Mouse (Mus musculus) MEL (cell line): Measurements from ENCODE around the gene Bcas3. TPM values are rescaled to one million over a fixed set of nuclear protein-coding genes. Genes with fewer than 3 reads are reported as not detected.

Experiments
- DNase-seq: peaks from one replicate; pipeline ENCODE4 v3.0.0; 2011; ENCODE audit warnings: low read depth, low spot score
- H3K27ac ChIP-seq: 2 replicates; pipeline ENCODE4 v1.5.1; 2012; ENCODE audit warnings: low read depth, mild to moderate bottlenecking, control low read depth, low read length, moderate library complexity; ENCODE audit not compliant: control insufficient read depth
- H3K27me3 ChIP-seq, 2 experiments: fragments of 150-350 bp in 1 of 2; sonication (generic) in 1 of 2; 2 replicates each; pipeline ENCODE4 v1.6.1; 2012; ENCODE audit warnings: low read length in 2 of 2, mild to moderate bottlenecking in 2 of 2, improper control_type of control experiment in 1 of 2, moderate library complexity in 1 of 2; ENCODE audit not compliant: insufficient read depth in 2 of 2, control insufficient read depth in 1 of 2
- H3K36me3 ChIP-seq, 2 experiments: 2 replicates each; pipeline ENCODE4 v1.6.1; 2012 to 2014; ENCODE audit warnings: low read length in 2 of 2, improper control_type of control experiment in 1 of 2, inconsistent platforms in 1 of 2, mild to moderate bottlenecking in 1 of 2; ENCODE audit not compliant: insufficient read depth in 2 of 2, control insufficient read depth in 1 of 2
- H3K4me1 ChIP-seq, 2 experiments: fragments of 150-350 bp in 1 of 2; sonication (generic) in 1 of 2; 2 replicates each; pipeline ENCODE4 v1.6.1; 2012; ENCODE audit warnings: low read length in 2 of 2, improper control_type of control experiment in 1 of 2, mild to moderate bottlenecking in 1 of 2; ENCODE audit not compliant: insufficient read depth in 2 of 2, control insufficient read depth in 1 of 2
- H3K4me3 ChIP-seq, 2 experiments: fragments of 150-350 bp in 1 of 2; sonication (generic) in 1 of 2; 2 replicates each; pipeline ENCODE4 v1.5.1; 2012; ENCODE audit warnings: low read depth in 2 of 2, low read length in 2 of 2, mild to moderate bottlenecking in 2 of 2, moderate library complexity in 2 of 2, control low read depth in 1 of 2, improper control_type of control experiment in 1 of 2; ENCODE audit not compliant: control insufficient read depth in 1 of 2, insufficient read depth in 1 of 2
- H3K79me2 ChIP-seq: 2 replicates; pipeline ENCODE4 v1.6.1; 2012; ENCODE audit warnings: mild to moderate bottlenecking, low read length, moderate library complexity; ENCODE audit not compliant: control insufficient read depth, poor library complexity, insufficient read depth
- H3K9ac ChIP-seq: 2 replicates; pipeline ENCODE4 v1.6.1; 2012; ENCODE audit warnings: low read depth, mild to moderate bottlenecking, control low read depth, low read length, moderate library complexity; ENCODE audit not compliant: control insufficient read depth, poor library complexity, severe bottlenecking
- H3K9me3 ChIP-seq: fragments of 150-350 bp; sonication (generic); replicated peaks from 2 replicates; pipeline ENCODE4 v1.6.1; 2012; ENCODE audit warnings: mild to moderate bottlenecking, low read length, improper control_type of control experiment, moderate library complexity; ENCODE audit not compliant: insufficient read depth
- BHLHE40 ChIP-seq: IDR thresholded peaks from 2 replicates; pipeline ENCODE4 v1.6.1; 2012; ENCODE audit warnings: low read depth, mild to moderate bottlenecking, inconsistent platforms, low read length, improper control_type of control experiment, borderline replicate concordance
- CHD1 ChIP-seq: IDR thresholded peaks from 2 replicates; pipeline ENCODE4 v1.6.1; 2012; ENCODE audit warnings: low read depth, mild to moderate bottlenecking, inconsistent platforms, low read length, improper control_type of control experiment
- CTCF ChIP-seq, 3 experiments: IDR thresholded peaks in 2 of 3; conservative IDR thresholded peaks in 1 of 3; 2 replicates each; pipeline ENCODE4 v1.5.1; 2011 to 2012; ENCODE audit warnings: low read length in 3 of 3, low read depth in 2 of 3, mild to moderate bottlenecking in 2 of 3, improper control_type of control experiment in 1 of 3, inconsistent platforms in 1 of 3, mixed read lengths in 1 of 3, moderate library complexity in 1 of 3; ENCODE audit not compliant: control insufficient read depth in 1 of 3, insufficient read depth in 1 of 3, poor library complexity in 1 of 3, severe bottlenecking in 1 of 3
- E2F4 ChIP-seq: IDR thresholded peaks from 2 replicates; pipeline ENCODE4 v1.6.1; 2011; ENCODE audit warnings: low read depth, low read length, improper control_type of control experiment, borderline replicate concordance
- ELF1 ChIP-seq: IDR thresholded peaks from 2 replicates; pipeline ENCODE4 v1.6.1; 2014; ENCODE audit warnings: low read depth, mild to moderate bottlenecking, inconsistent platforms, low read length, improper control_type of control experiment, moderate library complexity
- ETS1 ChIP-seq: IDR thresholded peaks from 2 replicates; pipeline ENCODE4 v1.6.1; 2012; ENCODE audit warnings: low read depth, mild to moderate bottlenecking, inconsistent platforms, low read length, improper control_type of control experiment, moderate library complexity
- GATA1 ChIP-seq: IDR thresholded peaks from 2 replicates; pipeline ENCODE4 v1.6.1; 2011; ENCODE audit warnings: low read depth, low read length, improper control_type of control experiment
- HCFC1 ChIP-seq: IDR thresholded peaks from 2 replicates; pipeline ENCODE4 v1.6.1; 2012; ENCODE audit warnings: low read depth, mild to moderate bottlenecking, inconsistent platforms, low read length, improper control_type of control experiment, moderate library complexity
- JUND ChIP-seq: IDR thresholded peaks from 2 replicates; pipeline ENCODE4 v1.6.1; 2011; ENCODE audit warnings: low read depth, mild to moderate bottlenecking, improper control_type of control experiment, low read length
- KAT2A ChIP-seq: conservative IDR thresholded peaks from 2 replicates; pipeline ENCODE4 v1.6.1; 2012; ENCODE audit warnings: low read depth, low read length, improper control_type of control experiment, inconsistent platforms
- MAFK ChIP-seq: IDR thresholded peaks from 2 replicates; pipeline ENCODE4 v1.6.1; 2011; ENCODE audit warnings: low read depth, mild to moderate bottlenecking, low read length, improper control_type of control experiment, borderline replicate concordance
- MAX ChIP-seq: IDR thresholded peaks from 2 replicates; pipeline ENCODE4 v1.6.1; 2011; ENCODE audit warnings: low read length, improper control_type of control experiment
- MAZ ChIP-seq: IDR thresholded peaks from 2 replicates; pipeline ENCODE4 v1.6.1; 2012; ENCODE audit warnings: low read depth, mild to moderate bottlenecking, inconsistent platforms, low read length, improper control_type of control experiment
- MYB ChIP-seq: IDR thresholded peaks from 2 replicates; pipeline ENCODE4 v1.6.1; 2011; ENCODE audit warnings: mild to moderate bottlenecking, low read depth, low read length, improper control_type of control experiment
- MYC ChIP-seq: IDR thresholded peaks from 2 replicates; pipeline ENCODE4 v1.6.1; 2011; ENCODE audit warnings: low read depth, mild to moderate bottlenecking, low read length, improper control_type of control experiment, moderate library complexity
- NELFE ChIP-seq: IDR thresholded peaks from 2 replicates; pipeline ENCODE4 v1.6.1; 2011; ENCODE audit warnings: low read depth, low read length, improper control_type of control experiment
- POLR2A ChIP-seq, 2 experiments: IDR thresholded peaks; 2 replicates each; pipeline ENCODE4 v1.6.1; 2011 to 2012; ENCODE audit warnings: low read length in 2 of 2, mild to moderate bottlenecking in 2 of 2, control low read depth in 1 of 2, improper control_type of control experiment in 1 of 2, low read depth in 1 of 2, moderate library complexity in 1 of 2; ENCODE audit not compliant: control insufficient read depth in 1 of 2, insufficient read depth in 1 of 2, poor library complexity in 1 of 2
- POLR2AphosphoS2 ChIP-seq: IDR thresholded peaks from 2 replicates; pipeline ENCODE4 v1.6.1; 2011; ENCODE audit warnings: low read length, improper control_type of control experiment
- RCOR1 ChIP-seq: IDR thresholded peaks from 2 replicates; pipeline ENCODE4 v1.6.1; 2012; ENCODE audit warnings: low read depth, mild to moderate bottlenecking, inconsistent platforms, low read length, improper control_type of control experiment
- SIN3A ChIP-seq: IDR thresholded peaks from 2 replicates; pipeline ENCODE4 v1.6.1; 2012; ENCODE audit warnings: low read length, improper control_type of control experiment, inconsistent platforms
- TAL1 ChIP-seq: IDR thresholded peaks from 2 replicates; pipeline ENCODE4 v1.6.1; 2012; ENCODE audit warnings: mild to moderate bottlenecking, inconsistent platforms, low read length, moderate library complexity, mixed read lengths
- TBP ChIP-seq: IDR thresholded peaks from 2 replicates; pipeline ENCODE4 v1.8.0; 2011; ENCODE audit warnings: low read depth, low read length, improper control_type of control experiment
- TCF12 ChIP-seq: IDR thresholded peaks from 2 replicates; pipeline ENCODE4 v1.6.1; 2014; ENCODE audit warnings: low read depth, mild to moderate bottlenecking, inconsistent platforms, low read length, improper control_type of control experiment, moderate library complexity
- UBTF ChIP-seq: IDR thresholded peaks from 2 replicates; pipeline ENCODE4 v1.6.1; 2012; ENCODE audit warnings: low read depth, mild to moderate bottlenecking, inconsistent platforms, low read length, improper control_type of control experiment, moderate library complexity, borderline replicate concordance; ENCODE audit not compliant: insufficient read depth
- USF1 ChIP-seq: IDR thresholded peaks from 2 replicates; pipeline ENCODE4 v1.6.1; 2014; ENCODE audit warnings: low read depth, mild to moderate bottlenecking, inconsistent platforms, low read length, improper control_type of control experiment, moderate library complexity
- USF2 ChIP-seq, 2 experiments: IDR thresholded peaks; 2 replicates each; pipeline ENCODE4 v1.6.1; 2011 to 2012; ENCODE audit warnings: improper control_type of control experiment in 2 of 2, low read length in 2 of 2, borderline replicate concordance in 1 of 2, inconsistent platforms in 1 of 2, low read depth in 1 of 2, mild to moderate bottlenecking in 1 of 2; ENCODE audit not compliant: insufficient read depth in 1 of 2
- ZC3H11A ChIP-seq: IDR thresholded peaks from 2 replicates; pipeline ENCODE4 v1.6.1; 2012; ENCODE audit warnings: low read depth, mild to moderate bottlenecking, inconsistent platforms, low read length, improper control_type of control experiment
- ZKSCAN1 ChIP-seq: IDR thresholded peaks from 2 replicates; pipeline ENCODE4 v1.6.1; 2012; ENCODE audit warnings: low read depth, mild to moderate bottlenecking, inconsistent platforms, low read length, improper control_type of control experiment, moderate library complexity
- ZMIZ1 ChIP-seq: IDR thresholded peaks from 2 replicates; pipeline ENCODE4 v1.6.1; 2012; ENCODE audit warnings: low read depth, mild to moderate bottlenecking, inconsistent platforms, low read length, improper control_type of control experiment, moderate library complexity
- ZNF384 ChIP-seq: IDR thresholded peaks from 2 replicates; pipeline ENCODE4 v1.6.1; 2012; ENCODE audit warnings: low read depth, mild to moderate bottlenecking, inconsistent platforms, low read length, improper control_type of control experiment
- polyA plus RNA-seq, 2 experiments: library from polyadenylated mRNA; stranded (reverse) in 1 of 2; unstranded in 1 of 2; fragments of >175 nt in 1 of 2; fragments of >200 nt in 1 of 2; gene quantifications; 2 replicates each; pipeline versions ENCODE4 v1.2.1 to v1.2.4; 2012; ENCODE audit warnings: low replicate concordance in 2 of 2, low read depth in 1 of 2; ENCODE audit not compliant: insufficient read length in 2 of 2, insufficient read depth in 1 of 2, missing spikeins in 1 of 2
- total RNA-seq: library from RNA; depleted of rRNA; stranded (reverse); fragments of 300-350 nt; gene quantifications from 2 replicates; pipeline ENCODE4 v1.2.3, GENCODE M21; 2012

Bcas3 gene
- total and polyA plus RNA-seq, 3 experiments, result 8.6 to 14.7 TPM; not detected in 1

- Histone ChIP-seq H3K79me2 (peaks cover 31% of the 10 kb centered on the region), H3K9ac (peak overlapping the region; percentile 78), H3K4me1 (peaks cover 3 to 22% of the 10 kb centered on the region in 2 experiments), H3K4me3 (peak overlapping the region; percentile 63 to 70), H3K9me3 (no peaks in the 10 kb centered on the region), H3K27ac (peak overlapping the region; percentile 91), H3K36me3 (peaks cover 0 to 29% of the 10 kb centered on the region in 2 experiments; a peak in 2 of 4 replicates), H3K27me3 (no peaks in the 10 kb centered on the region)
- DNase-seq, result peak; percentile 89
- TF ChIP-seq ETS1, result no peak; the same call in 1 of the 2 replicates
- TF ChIP-seq UBTF, result no peak
- TF ChIP-seq TCF12, result peak; percentile 45; the same call in 1 of the 2 replicates
- peak; percentile 67; the same call in 1 of the 2 replicates for TF ChIP-seq MYC
- no peak for TF ChIP-seq POLR2AphosphoS2
- TF ChIP-seq ELF1, result no peak
- TF ChIP-seq USF1, result no peak
- peak; percentile 88 for TF ChIP-seq ZNF384
- TF ChIP-seq GATA1, result 0 out of 2 replicates have a peak, but pooled peaks have one; percentile 5
- no peak for TF ChIP-seq ZMIZ1
- TF ChIP-seq CHD1, result no peak
- TF ChIP-seq TAL1, result peak; percentile 43
- TF ChIP-seq NELFE, result no peak
Observed at GRCm38 (mm10) chr11:85310407-85310712, 42.6 kb upstream of the Bcas3 start.

GRCm38 (mm10) chr11:85310713-85311574, 42.0 kb upstream of the Bcas3 start, which contains the start of gene Ppm1d:
Gene Ppm1d (plus strand): TSS chr11:85311244.
- peak within 1 kb of the TSS; percentile 96 for H3K9ac ChIP-seq
- peaks cover 0 to 28% of the 10 kb centered on the region in 2 experiments; a peak in 2 of 4 replicates for H3K36me3 ChIP-seq
- no peaks in the 10 kb centered on the region for H3K9me3 ChIP-seq
- peak; percentile 100 for DNase-seq
- peak within 1 kb of the TSS; percentile 91 for H3K27ac ChIP-seq
- peak within 1 kb of the TSS; percentile 87 to 98 for H3K4me3 ChIP-seq
- H3K27me3 ChIP-seq, result no peaks in the 10 kb centered on the region
- H3K79me2 ChIP-seq, result peaks cover 32% of the 10 kb centered on the region
- peaks cover 3 to 20% of the 10 kb centered on the region in 2 experiments for H3K4me1 ChIP-seq
- TF ChIP-seq MYB (peak; percentile 53; the same call in 1 of the 2 replicates), SIN3A (peak; percentile 76), BHLHE40 (no peak), POLR2A (IDR thresholded peaks at IDR 0.05; ENCODE audit: control insufficient read depth in 1 of 2, insufficient read depth in 1 of 2, low read depth in 1 of 2, low read length in 2 of 2, poor library complexity in 1 of 2) (peak; percentile 88 to 98; a peak in 3 of 4 replicates), HCFC1 (peak; percentile 75; the same call in 1 of the 2 replicates), RCOR1 (peak; percentile 28; the same call in 1 of the 2 replicates), ZKSCAN1 (no peak), ZMIZ1 (peak; percentile 91; the same call in 1 of the 2 replicates), TBP (peak; percentile 32; the same call in 1 of the 2 replicates), MYC (no peak), KAT2A (no peak), MAFK (no peak), ZC3H11A (no peak), E2F4 (peak; percentile 72; the same call in 1 of the 2 replicates), CTCF (IDR thresholded peaks at IDR 0.05 in 2 of 3, conservative IDR thresholded peaks at IDR 0.05 in 1 of 3; ENCODE audit: control insufficient read depth in 1 of 3, insufficient read depth in 1 of 3, low read depth in 2 of 3, low read length in 3 of 3, poor library complexity in 1 of 3, severe bottlenecking in 1 of 3) (no peak), JUND (no peak), NELFE (peak; percentile 98), USF2 (IDR thresholded peaks at IDR 0.05; ENCODE audit: borderline replicate concordance in 1 of 2, insufficient read depth in 1 of 2, low read depth in 1 of 2, low read length in 2 of 2) (no peak), MAX (peak; percentile 67), MAZ (peak; percentile 98), ELF1 (no peak)
